Comparison of ENCODE assay signal across 8 mouse cellular contexts in the genomic region with DNA sequence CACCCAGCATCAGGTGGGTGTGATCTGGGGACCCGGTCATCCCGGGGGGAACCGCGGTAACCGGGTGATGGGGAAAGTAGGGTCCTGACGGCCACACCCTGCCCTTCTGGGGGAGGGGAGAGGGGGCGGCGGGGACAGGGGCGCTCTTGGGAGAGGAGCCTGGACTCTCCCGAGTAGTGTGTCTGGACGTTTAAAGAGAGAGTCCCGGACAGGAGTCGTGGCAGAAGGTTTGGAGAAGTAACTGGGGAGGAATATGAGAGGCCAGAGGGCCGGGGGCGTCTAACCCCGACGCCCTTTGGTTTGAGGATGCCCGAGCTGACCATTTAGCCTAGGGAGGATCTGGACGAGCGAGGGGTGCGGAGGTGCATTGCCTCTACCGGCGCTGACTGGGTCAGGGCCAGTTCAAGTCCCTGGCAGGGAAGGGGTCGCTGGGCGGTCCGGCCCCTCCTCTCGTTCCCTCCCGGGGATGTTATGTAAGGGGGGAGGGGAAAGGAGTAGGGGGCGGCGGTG. TPM values are rescaled to one million over a fixed set of nuclear protein-coding genes. Genes with fewer than 3 reads are reported as not detected.
A peak's percentile ranks its signal among the peaks of the same experiment; 100 is the strongest.
DNase-seq lines count a peak whose midpoint lies in the region; ATAC-seq and TF ChIP-seq lines count a peak whose summit lies in the region.

No protein-coding gene starts in this region.

- peak overlapping the region; percentile 68 for H3K9ac ChIP-seq in kidney, embryonic 15.5 days
- H3K9ac ChIP-seq in MEL (ENCODE audit: control insufficient read depth, low read depth, low read length, poor library complexity, severe bottlenecking) = peak overlapping the region; percentile 77
- H3K9ac ChIP-seq in forebrain, embryonic 16.5 days (replicated peaks; ENCODE audit: low read depth, low read length) = peak overlapping the region; percentile 62

- peak overlapping the region; percentile 97 for H3K4me2 ChIP-seq in kidney, embryonic 15.5 days
- H3K4me2 ChIP-seq in forebrain, embryonic 16.5 days (ENCODE audit: low read length) = peak overlapping the region; percentile 78

- TF ChIP-seq RAD21 in MEL (IDR thresholded peaks at IDR 0.05; ENCODE audit: low read depth, low read length) = no peak

- TF ChIP-seq EP300 in MEL (IDR thresholded peaks at IDR 0.05; ENCODE audit: low read depth in 1 of 2, low read length in 2 of 2) = no peak

- H3K27ac ChIP-seq in kidney, embryonic 15.5 days = peak overlapping the region; percentile 92
- H3K27ac ChIP-seq in MEL (ENCODE audit: control insufficient read depth, low read depth, low read length) = peak overlapping the region; percentile 74
- H3K27ac ChIP-seq in forebrain, embryonic 16.5 days (ENCODE audit: low read length) = no peak overlapping the region
- H3K27ac ChIP-seq in midbrain, embryonic 10.5 days (replicated peaks) = peak overlapping the region; percentile 90

- no peaks in the 10 kb centered on the region for H3K27me3 ChIP-seq in kidney, embryonic 15.5 days
- H3K27me3 ChIP-seq in MEL (ENCODE audit: control insufficient read depth in 1 of 2, insufficient read depth in 2 of 2, low read length in 2 of 2) = no peaks in the 10 kb centered on the region
- H3K27me3 ChIP-seq in forebrain, embryonic 16.5 days (replicated peaks; ENCODE audit: control insufficient read depth, insufficient read depth, low read length) = 0 out of 2 replicates have a peak, but pooled peaks cover 4% of the 10 kb centered on the region
- peaks cover 10% of the 10 kb centered on the region; the same call in 1 of the 2 replicates for H3K27me3 ChIP-seq in midbrain, embryonic 10.5 days (ENCODE audit: low read depth, poor library complexity, severe bottlenecking)

- H3K79me2 ChIP-seq in MEL (ENCODE audit: control insufficient read depth, insufficient read depth, low read length, poor library complexity) = peaks cover 8% of the 10 kb centered on the region; the same call in 1 of the 2 replicates

- TF ChIP-seq CTCF in MEL (IDR thresholded peaks at IDR 0.05 in 2 of 3, conservative IDR thresholded peaks at IDR 0.05 in 1 of 3; ENCODE audit: control insufficient read depth in 1 of 3, insufficient read depth in 1 of 3, low read depth in 2 of 3, low read length in 3 of 3, poor library complexity in 1 of 3, severe bottlenecking in 1 of 3) = no peak

- peak overlapping the region; percentile 82 for H3K4me3 ChIP-seq in kidney, embryonic 15.5 days (replicated peaks)
- H3K4me3 ChIP-seq in MEL (ENCODE audit: control insufficient read depth in 1 of 2, insufficient read depth in 1 of 2, low read depth in 2 of 2, low read length in 2 of 2) = peak overlapping the region; percentile 61 to 77
- peak overlapping the region; percentile 73 for H3K4me3 ChIP-seq in forebrain, embryonic 16.5 days (replicated peaks; ENCODE audit: low read length)
- H3K4me3 ChIP-seq in midbrain, embryonic 10.5 days = peak overlapping the region; percentile 76

- peak; percentile 27; the same call in 1 of the 2 replicates for ATAC-seq in kidney, embryonic 15.5 days (replicated peaks; ENCODE audit: low FRiP score)
- ATAC-seq in forebrain, embryonic 16.5 days = peak; percentile 29

- no peak for DNase-seq in kidney, postnatal 4 days
- no peak for DNase-seq in MEL (ENCODE audit: low read depth, low spot score)
- no peak for DNase-seq in midbrain, embryonic 10.5 days (ENCODE audit: low spot score)
- no peak for DNase-seq in cerebellum, adult 9-11 months
- DNase-seq in frontal cortex, adult 2 months (ENCODE audit: extremely low spot score in 1 of 2, low spot score in 1 of 2) = no peak
- no peak for DNase-seq in kidney, postnatal 36 days

- no peaks in the 10 kb centered on the region for H3K9me3 ChIP-seq in kidney, embryonic 15.5 days (replicated peaks)
- H3K9me3 ChIP-seq in MEL (replicated peaks; ENCODE audit: insufficient read depth, low read length) = no peaks in the 10 kb centered on the region
- H3K9me3 ChIP-seq in forebrain, embryonic 16.5 days (ENCODE audit: control insufficient read depth, low read length) = peaks cover 3% of the 10 kb centered on the region
- no peaks in the 10 kb centered on the region for H3K9me3 ChIP-seq in midbrain, embryonic 10.5 days (replicated peaks)

- 0% methylated on average over 27 of the region's 30 CpGs for WGBS in kidney, embryonic 15.5 days
- WGBS in forebrain, embryonic 16.5 days = under 1% methylated on average over 24 of the region's 30 CpGs
- WGBS in midbrain, embryonic 10.5 days = under 1% methylated on average over 30 of the region's 30 CpGs

- H3K4me1 ChIP-seq in kidney, embryonic 15.5 days = peaks cover 37% of the 10 kb centered on the region
- H3K4me1 ChIP-seq in MEL (ENCODE audit: control insufficient read depth in 1 of 2, insufficient read depth in 2 of 2, low read length in 2 of 2) = peaks cover 6 to 34% of the 10 kb centered on the region in 2 experiments
- H3K4me1 ChIP-seq in forebrain, embryonic 16.5 days (replicated peaks; ENCODE audit: control insufficient read depth, insufficient read depth, low read length) = peaks cover 21% of the 10 kb centered on the region
- peaks cover 42% of the 10 kb centered on the region for H3K4me1 ChIP-seq in midbrain, embryonic 10.5 days

- peak in 1 of 2 experiments; percentile 87; a peak in 1 of 4 replicates for TF ChIP-seq POLR2A in MEL (IDR thresholded peaks at IDR 0.05; ENCODE audit: control insufficient read depth in 1 of 2, insufficient read depth in 1 of 2, low read depth in 1 of 2, low read length in 2 of 2, poor library complexity in 1 of 2)

- peaks cover 20% of the 10 kb centered on the region for H3K36me3 ChIP-seq in kidney, embryonic 15.5 days
- peaks cover 0 to 26% of the 10 kb centered on the region in 2 experiments; a peak in 2 of 4 replicates for H3K36me3 ChIP-seq in MEL (ENCODE audit: control insufficient read depth in 1 of 2, insufficient read depth in 2 of 2, low read length in 2 of 2)
- peaks cover 8% of the 10 kb centered on the region for H3K36me3 ChIP-seq in forebrain, embryonic 16.5 days (ENCODE audit: control insufficient read depth, insufficient read depth)
- H3K36me3 ChIP-seq in midbrain, embryonic 10.5 days = peaks cover 15% of the 10 kb centered on the region

TF ChIP-seq in MEL, 35 proteins besides CTCF, POLR2A, EP300 and RAD21 (continues in another document):
- TF ChIP-seq POLR2AphosphoS5 (IDR thresholded peaks at IDR 0.05; ENCODE audit: borderline replicate concordance, low read depth, low read length) = no peak
- no peak for TF ChIP-seq SIN3A (IDR thresholded peaks at IDR 0.05; ENCODE audit: low read length)
- no peak for TF ChIP-seq SMC3 (IDR thresholded peaks at IDR 0.05; ENCODE audit: low read depth, low read length)
- no peak for TF ChIP-seq ZMIZ1 (IDR thresholded peaks at IDR 0.05; ENCODE audit: low read depth, low read length)
- TF ChIP-seq KAT2A (conservative IDR thresholded peaks at IDR 0.05; ENCODE audit: low read depth, low read length) = no peak
- TF ChIP-seq USF1 (IDR thresholded peaks at IDR 0.05; ENCODE audit: low read depth, low read length) = no peak
- no peak for TF ChIP-seq POLR2AphosphoS2 (IDR thresholded peaks at IDR 0.05; ENCODE audit: low read length)

RNA-seq across cellular contexts. Expression of a gene that starts 0.3 kb away (rescaled TPM):
- polyA plus RNA-seq in kidney, embryonic 15.5 days (2015; fragmentation: Nextera tagmentation; extraction: Ambion mirVana) = 22.6 and 24.5 TPM in 2 replicates
- total RNA-seq in MEL (2012; rRNA removed) = 0.50 and 1.0 TPM in 2 replicates
- polyA plus RNA-seq in MEL (2012; ENCODE audit: insufficient read depth in 1 of 2, insufficient read length in 2 of 2, low read depth in 1 of 2, low replicate concordance in 2 of 2, missing spikeins in 1 of 2) = under 1 TPM in 1 of 2 experiments, not detected in 1; 0.86 TPM
- 1.4 and 1.6 TPM in 2 replicates for polyA plus RNA-seq in forebrain, embryonic 16.5 days (2015; fragmentation: Nextera tagmentation; extraction: Ambion mirVana)
- 10.2 and 10.6 TPM in 2 replicates for polyA plus RNA-seq in midbrain, embryonic 10.5 days (2016; fragmentation: Nextera tagmentation; extraction: Ambion mirVana)
- polyA plus RNA-seq in frontal cortex, adult 2 months (2012; rRNA removed) = 0.84 and 1.3 TPM in 2 replicates

RNA-seq across cellular contexts. Expression of a gene that starts 7.3 kb away (rescaled TPM):
- polyA plus RNA-seq in kidney, embryonic 15.5 days (2015; fragmentation: Nextera tagmentation; extraction: Ambion mirVana) = 5.0 and 6.2 TPM in 2 replicates
- 7.0 and 7.6 TPM in 2 replicates for total RNA-seq in MEL (2012; rRNA removed)
- 10 to 100 TPM in 1 of 2 experiments, not detected in 1; 13.9 TPM for polyA plus RNA-seq in MEL (2012; ENCODE audit: insufficient read depth in 1 of 2, insufficient read length in 2 of 2, low read depth in 1 of 2, low replicate concordance in 2 of 2, missing spikeins in 1 of 2)
- polyA plus RNA-seq in forebrain, embryonic 16.5 days (2015; fragmentation: Nextera tagmentation; extraction: Ambion mirVana) = 9.2 and 10.0 TPM in 2 replicates
- 5.7 and 7.5 TPM in 2 replicates for polyA plus RNA-seq in midbrain, embryonic 10.5 days (2016; fragmentation: Nextera tagmentation; extraction: Ambion mirVana)
- polyA plus RNA-seq in frontal cortex, adult 2 months (2012; rRNA removed) = 13.2 and 14.4 TPM in 2 replicates

RNA-seq across cellular contexts. Expression of a gene that starts 22.4 kb away (rescaled TPM):
- polyA plus RNA-seq in kidney, embryonic 15.5 days (2015; fragmentation: Nextera tagmentation; extraction: Ambion mirVana) = 35.4 and 47.2 TPM in 2 replicates
- total RNA-seq in MEL (2012; rRNA removed) = not detected in 2 replicates
- polyA plus RNA-seq in MEL (2012; ENCODE audit: insufficient read depth in 1 of 2, insufficient read length in 2 of 2, low read depth in 1 of 2, low replicate concordance in 2 of 2, missing spikeins in 1 of 2) = under 1 TPM in 1 of 2 experiments, not detected in 1; 0.07 TPM
- not detected in 2 replicates for polyA plus RNA-seq in forebrain, embryonic 16.5 days (2015; fragmentation: Nextera tagmentation; extraction: Ambion mirVana)
- polyA plus RNA-seq in midbrain, embryonic 10.5 days (2016; fragmentation: Nextera tagmentation; extraction: Ambion mirVana) = not detected in 2 replicates
- 0.10 and 0.11 TPM in 2 replicates for polyA plus RNA-seq in frontal cortex, adult 2 months (2012; rRNA removed)

RNA-seq across cellular contexts. Expression of a gene that starts 24.8 kb away (rescaled TPM):
- 54.6 and 61.7 TPM in 2 replicates for polyA plus RNA-seq in kidney, embryonic 15.5 days (2015; fragmentation: Nextera tagmentation; extraction: Ambion mirVana)
- total RNA-seq in MEL (2012; rRNA removed) = 214 and 234 TPM in 2 replicates
- 100 to 1,000 TPM; 276 to 644 TPM for polyA plus RNA-seq in MEL (2012; ENCODE audit: insufficient read depth in 1 of 2, insufficient read length in 2 of 2, low read depth in 1 of 2, low replicate concordance in 2 of 2, missing spikeins in 1 of 2)
- polyA plus RNA-seq in forebrain, embryonic 16.5 days (2015; fragmentation: Nextera tagmentation; extraction: Ambion mirVana) = 54.8 and 58.5 TPM in 2 replicates
- polyA plus RNA-seq in midbrain, embryonic 10.5 days (2016; fragmentation: Nextera tagmentation; extraction: Ambion mirVana) = 67.3 and 72.2 TPM in 2 replicates
- 86.2 and 95.8 TPM in 2 replicates for polyA plus RNA-seq in frontal cortex, adult 2 months (2012; rRNA removed)

RNA-seq across cellular contexts. Expression of a gene that starts 39.3 kb away (rescaled TPM):
- 129 and 140 TPM in 2 replicates for polyA plus RNA-seq in kidney, embryonic 15.5 days (2015; fragmentation: Nextera tagmentation; extraction: Ambion mirVana)
- total RNA-seq in MEL (2012; rRNA removed) = not detected in 2 replicates
- under 1 TPM in 1 of 2 experiments, not detected in 1; 0.36 TPM for polyA plus RNA-seq in MEL (2012; ENCODE audit: insufficient read depth in 1 of 2, insufficient read length in 2 of 2, low read depth in 1 of 2, low replicate concordance in 2 of 2, missing spikeins in 1 of 2)
- 24.3 and 44.3 TPM in 2 replicates for polyA plus RNA-seq in forebrain, embryonic 16.5 days (2015; fragmentation: Nextera tagmentation; extraction: Ambion mirVana)
- 69.6 and 70.2 TPM in 2 replicates for polyA plus RNA-seq in midbrain, embryonic 10.5 days (2016; fragmentation: Nextera tagmentation; extraction: Ambion mirVana)
- 33.0 and 33.1 TPM in 2 replicates for polyA plus RNA-seq in frontal cortex, adult 2 months (2012; rRNA removed)

Comparison
In these comparisons a context has a peak if more than half of its experiments do, and no peak if none do; other contexts are left out.
1. RNA of a gene that starts 22.4 kb away (polyA plus RNA-seq): 35.4 to 47.2 TPM in kidney, embryonic 15.5 days; 0.10 to 0.11 TPM in frontal cortex, adult 2 months, 0.07 TPM in MEL, not detected in forebrain, embryonic 16.5 days and not detected in midbrain, embryonic 10.5 days; every median in the first group is over 10 times any median in the second.
2. Peak in every context shown above with its lines, with median percentiles within 50 percentile points of each other: H3K4me3 ChIP-seq and H3K9ac ChIP-seq.